In the genomic region with DNA sequence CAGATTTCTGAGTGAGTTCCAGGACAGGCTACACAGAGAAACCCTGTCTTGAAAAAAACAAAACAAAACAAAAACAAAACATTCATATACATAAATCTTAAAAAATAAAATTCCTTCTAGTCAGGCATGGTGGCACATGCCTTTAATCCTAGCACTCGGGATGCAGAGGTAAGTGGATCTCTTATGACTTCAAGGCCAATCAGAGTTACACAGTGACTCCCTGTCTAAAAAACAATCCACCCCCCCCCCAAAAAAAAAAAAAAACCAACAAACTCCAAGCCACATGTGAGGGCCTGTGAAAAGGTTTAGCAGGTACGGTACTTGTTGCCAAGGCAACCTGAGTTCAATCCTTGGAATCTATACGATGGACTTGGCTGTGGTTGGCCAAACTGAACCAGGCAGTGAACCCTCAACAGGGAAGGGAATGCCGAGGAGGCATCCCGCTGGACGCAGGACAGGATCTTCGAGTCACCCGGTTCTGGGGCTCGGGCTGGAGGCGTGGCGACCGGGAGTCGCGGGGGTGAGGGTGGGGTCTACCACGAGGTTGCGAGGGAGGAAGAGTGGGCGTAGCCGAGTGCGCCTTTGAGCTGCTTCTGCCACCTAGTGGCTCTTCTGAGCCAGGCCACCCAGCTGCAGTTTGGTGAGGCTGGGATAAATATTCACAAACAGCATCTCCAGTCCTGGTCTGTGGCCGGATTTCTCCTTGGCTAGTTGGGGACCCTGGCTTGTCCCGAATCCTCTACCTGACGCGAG, we compare ENCODE assay signal across 1 mouse cellular context.
TF ChIP-seq lines count a peak whose summit lies in the region.

No protein-coding gene starts in this region.

TF ChIP-seq in MEL, 35 proteins besides CTCF, POLR2A, EP300 and RAD21 (continued from another document):
- TF ChIP-seq SMC3 (IDR thresholded peaks at IDR 0.05; ENCODE audit: low read depth, low read length) (peak; percentile 78), MAX (IDR thresholded peaks at IDR 0.05; ENCODE audit: low read length) (peak; percentile 84), KAT2A (conservative IDR thresholded peaks at IDR 0.05; ENCODE audit: low read depth, low read length) (no peak), POLR2AphosphoS2 (IDR thresholded peaks at IDR 0.05; ENCODE audit: low read length) (no peak), CHD2 (IDR thresholded peaks at IDR 0.05; ENCODE audit: low read length) (no peak), NRF1 (IDR thresholded peaks at IDR 0.05; ENCODE audit: insufficient read depth, low read depth, low read length, poor library complexity, severe bottlenecking) (no peak), USF2 (IDR thresholded peaks at IDR 0.05; ENCODE audit: borderline replicate concordance in 1 of 2, insufficient read depth in 1 of 2, low read depth in 1 of 2, low read length in 2 of 2) (no peak), JUND (IDR thresholded peaks at IDR 0.05; ENCODE audit: low read depth, low read length) (no peak), MAZ (IDR thresholded peaks at IDR 0.05; ENCODE audit: low read depth, low read length) (peak; percentile 49; the same call in 1 of the 2 replicates), MYC (IDR thresholded peaks at IDR 0.05; ENCODE audit: low read depth, low read length) (peak; percentile 95), USF1 (IDR thresholded peaks at IDR 0.05; ENCODE audit: low read depth, low read length) (0 out of 2 replicates have a peak, but pooled peaks have one; percentile 39), ELF1 (IDR thresholded peaks at IDR 0.05; ENCODE audit: low read depth, low read length) (peak; percentile 58), TAL1 (IDR thresholded peaks at IDR 0.05; ENCODE audit: low read length) (no peak), ZC3H11A (IDR thresholded peaks at IDR 0.05; ENCODE audit: low read depth, low read length) (peak; percentile 44; the same call in 1 of the 2 replicates)
